Mouse (Mus musculus) lung, adult 2 months (tissue): ENCODE measurements at regions not wholly inside any gene's neighbourhood (a gene's known extent, or its start where the extent isn't known, plus 50 kb on each side); places are given as distances from the start of the nearest gene placed in this dataset.

Experiments used
- CTCF ChIP-seq: fragments of 200-500 bp; IDR thresholded peaks from 2 replicates; pipeline ENCODE4 v1.5.1; 2011; ENCODE audit warnings: mild to moderate bottlenecking, low read length, control low read depth; ENCODE audit not compliant: insufficient read depth
- POLR2A ChIP-seq: fragments of 200-500 bp; IDR thresholded peaks from 2 replicates; pipeline ENCODE4 v1.6.1; 2011; ENCODE audit warnings: low read depth, mild to moderate bottlenecking, control low read depth, low read length, borderline replicate concordance; ENCODE audit errors: extremely low read depth

GRCm38 (mm10) chr11:44066176-44066575, 165.2 kb upstream of the Adra1b start:
- TF ChIP-seq CTCF (no peak), POLR2A (no peak)
